Mouse (Mus musculus) right cerebral cortex, postnatal 36 days (tissue): ENCODE measurements at regions not wholly inside any gene's neighbourhood (a gene's known extent, or its start where the extent isn't known, plus 50 kb on each side); places are given as distances from the start of the nearest gene placed in this dataset.

Experiments used
- DNase-seq, 2 experiments: peaks; one replicate each; pipeline ENCODE4 v3.0.0; 2022; ENCODE audit warnings: low spot score in 2 of 2, mixed read lengths in 1 of 2

- no peak for DNase-seq
Measured at GRCm38 (mm10) chr11:7010858-7011257, 52.4 kb upstream of the Adcy1 start.

DNA sequence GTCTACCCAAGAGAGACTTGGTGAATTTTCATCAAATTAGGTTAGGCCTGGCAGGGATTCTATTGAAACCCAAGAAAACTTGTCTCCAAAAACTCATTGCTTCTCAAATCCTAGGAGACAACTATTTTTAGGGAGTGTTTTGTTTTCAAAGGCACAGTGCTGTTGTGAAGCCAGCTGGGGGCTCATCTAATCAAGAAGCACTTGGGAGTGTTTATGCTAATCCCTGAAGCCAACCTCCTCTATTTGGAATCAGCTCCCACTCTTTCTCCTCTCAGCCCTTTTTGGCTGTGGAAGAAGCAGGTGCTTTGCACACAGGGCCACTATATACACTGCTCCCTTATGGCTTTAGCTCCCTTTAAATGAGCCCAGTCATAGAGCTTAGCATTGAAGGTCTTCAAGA is 64.0 kb upstream of the Adcy1 start:
- no peak for DNase-seq

DNA sequence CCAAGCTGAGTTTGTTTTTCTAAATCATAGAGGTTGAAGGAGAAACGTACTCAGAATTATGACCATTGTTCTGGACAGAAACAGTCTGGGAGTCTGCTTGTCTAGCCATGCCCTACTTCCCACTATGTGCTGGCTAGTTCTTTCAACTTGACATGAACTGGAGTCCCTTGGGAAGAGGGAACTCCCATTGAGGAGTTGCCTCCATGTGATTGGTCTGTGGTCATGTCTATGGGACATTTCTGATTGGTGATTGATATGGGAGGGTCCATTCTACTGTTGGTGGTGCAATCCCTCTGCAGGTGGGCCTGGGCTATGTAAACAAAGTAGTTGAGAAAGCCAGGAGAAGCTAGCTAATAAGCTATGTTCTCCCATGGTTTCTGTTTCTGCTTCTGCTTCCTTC is 64.5 kb upstream of the Adcy1 start:
- no peak for DNase-seq

GRCm38 (mm10) chr11:6997508-6997907 is 65.8 kb upstream of the Adcy1 start:
- DNase-seq = no peak

GRCm38 (mm10) chr11:6993731-6994130 is 69.6 kb upstream of the Adcy1 start:
- no peak for DNase-seq

GRCm38 (mm10) chr11:6991626-6992025 is 71.7 kb upstream of the Adcy1 start:
- DNase-seq = no peak

DNA sequence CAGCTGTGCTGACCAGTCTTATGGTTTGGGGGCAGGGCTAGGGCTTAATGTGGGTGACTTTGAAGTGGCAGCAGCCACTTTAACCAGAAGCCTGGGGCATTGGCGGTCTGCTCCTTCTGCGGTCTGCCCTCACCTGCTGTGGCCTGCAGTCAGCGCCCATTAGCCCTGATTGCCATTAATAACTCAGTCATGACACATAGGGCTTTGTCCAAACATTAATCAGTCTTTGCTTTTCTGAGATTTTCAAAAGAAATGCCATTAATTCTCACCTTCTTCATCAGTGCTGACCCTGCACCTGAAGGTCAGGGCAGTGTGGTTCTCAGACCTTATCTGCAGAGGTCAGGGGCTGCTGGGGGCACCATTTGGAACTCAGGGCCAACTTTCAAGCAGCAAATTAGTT is 72.6 kb upstream of the Adcy1 start:
- no peak for DNase-seq

- no peak for DNase-seq
Measured at GRCm38 (mm10) chr11:6988884-6989824, 74.1 kb upstream of the Adcy1 start.

GRCm38 (mm10) chr11:6987995-6988394 is 75.3 kb upstream of the Adcy1 start:
- DNase-seq = no peak

- no peak for DNase-seq
Measured at GRCm38 (mm10) chr11:6987105-6987504, 76.2 kb upstream of the Adcy1 start.

GRCm38 (mm10) chr11:6982076-6982475 is 81.2 kb upstream of the Adcy1 start:
- DNase-seq = no peak

- no peak for DNase-seq
Measured at GRCm38 (mm10) chr11:6979656-6980055, 83.6 kb upstream of the Adcy1 start.

DNA sequence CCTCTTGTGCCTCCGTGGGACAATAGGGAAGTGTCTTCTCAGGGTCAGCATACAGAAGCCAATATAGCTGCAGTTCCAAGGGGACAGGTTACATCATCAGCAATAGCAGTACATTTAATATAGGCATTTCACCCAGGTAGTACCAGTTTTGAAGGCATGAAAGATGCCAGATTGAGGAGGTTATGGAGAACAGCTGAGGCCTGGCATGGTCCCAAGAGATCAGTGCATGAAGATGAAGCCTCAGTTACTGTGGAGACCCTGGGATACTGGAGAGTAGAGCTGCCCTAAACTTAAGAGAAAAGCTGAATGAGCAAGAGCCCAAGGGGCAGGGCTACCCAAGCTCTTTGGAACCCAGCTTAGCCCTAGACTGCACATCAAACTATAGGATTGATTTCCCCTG is 94.1 kb upstream of the Adcy1 start:
- no peak for DNase-seq

DNA sequence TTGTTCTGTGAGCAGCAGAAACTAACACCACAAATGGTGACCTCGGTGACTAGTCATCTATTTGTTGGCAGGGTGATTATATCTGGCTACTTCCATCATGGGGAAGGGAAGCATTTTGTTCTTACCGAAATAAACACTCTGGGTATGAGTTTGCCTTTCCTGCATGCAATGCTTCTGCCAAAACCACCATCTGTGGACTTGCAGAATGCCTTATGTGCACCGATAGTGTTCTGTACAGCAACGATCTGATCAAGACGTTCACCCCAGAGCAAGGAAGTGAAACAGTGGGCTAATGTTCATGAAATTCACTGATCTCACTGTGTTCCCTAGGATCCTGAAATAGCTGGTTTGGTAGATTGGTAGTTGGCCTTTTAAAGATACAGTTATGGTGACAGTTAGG is 96.3 kb upstream of the Adcy1 start:
- peak; percentile 26 to 28 for DNase-seq

DNA sequence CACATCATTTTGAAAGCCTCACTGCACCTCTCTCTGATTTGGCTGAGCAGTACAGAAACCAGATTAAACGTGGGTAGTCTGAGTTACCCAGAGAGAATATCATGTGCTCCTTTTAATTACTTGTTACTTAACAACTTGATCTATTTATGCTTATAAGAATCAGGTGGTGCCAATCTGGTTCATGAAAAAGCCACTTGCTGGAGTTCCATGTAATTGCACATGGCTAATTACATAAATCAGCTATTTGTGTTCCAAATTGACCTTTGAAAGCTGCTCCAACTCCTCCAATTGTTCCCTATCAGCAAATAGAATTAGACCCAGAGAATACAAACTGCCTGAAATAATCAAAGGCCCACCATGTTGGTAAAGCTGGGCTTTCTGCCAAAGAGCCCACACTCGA is 98.8 kb upstream of the Adcy1 start:
- DNase-seq = no peak

DNA sequence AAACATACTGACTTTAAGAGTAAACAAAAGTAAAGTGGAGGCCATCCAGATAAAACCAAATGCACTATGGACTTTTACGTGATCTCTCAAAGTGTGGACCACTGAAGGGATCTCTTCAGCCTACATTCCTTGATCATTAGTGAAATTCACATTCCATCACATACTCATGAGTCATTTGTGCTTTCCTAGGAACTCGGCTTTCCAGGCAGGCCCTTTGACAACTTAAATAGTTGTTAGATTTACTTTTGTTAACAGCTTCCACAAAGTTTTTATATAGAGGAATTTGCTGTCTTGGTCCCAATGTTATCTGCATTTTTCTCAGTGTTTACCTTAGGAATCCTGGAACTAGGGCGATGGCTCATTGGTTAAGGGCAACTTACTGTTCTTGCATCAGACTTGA is 99.7 kb upstream of the Adcy1 start:
- DNase-seq = no peak

DNA sequence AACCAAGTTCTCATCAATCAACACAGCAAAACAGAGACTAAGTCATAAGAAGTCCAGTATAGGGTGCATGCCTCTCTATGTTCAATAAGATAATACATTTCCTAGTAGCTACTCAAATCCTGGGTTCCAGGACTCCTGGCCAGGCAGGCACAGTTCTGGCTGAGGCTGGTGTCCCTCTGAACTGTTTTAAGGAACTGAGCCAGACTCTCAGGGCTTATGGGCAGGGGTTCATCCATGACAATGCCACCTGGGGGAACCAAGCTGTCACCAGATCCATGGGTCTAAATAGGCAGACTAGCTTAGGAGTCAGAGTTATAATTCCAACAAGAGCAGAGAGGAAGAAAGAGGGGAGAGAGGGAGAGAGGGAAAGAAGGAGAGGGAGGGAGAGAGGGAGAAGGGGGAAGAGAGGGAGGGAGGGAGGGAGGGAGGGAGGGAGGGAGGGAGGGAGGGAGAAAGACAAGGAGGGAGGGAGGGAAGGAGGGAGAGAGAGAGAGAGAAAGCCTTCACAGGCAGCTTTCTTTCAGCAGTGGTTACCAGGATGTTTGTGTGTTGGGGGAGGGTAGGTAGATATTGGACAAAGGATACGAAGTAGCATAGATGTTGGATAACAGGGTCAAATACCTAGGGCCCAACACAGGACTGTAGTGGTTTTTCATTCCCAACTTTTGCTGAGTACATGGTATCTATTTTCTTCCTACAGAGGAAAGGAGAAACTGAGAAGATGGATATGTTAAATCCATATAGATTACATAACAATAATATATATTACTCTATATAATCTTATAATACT is 100.3 kb upstream of the Adcy1 start:
- no peak for DNase-seq

DNA sequence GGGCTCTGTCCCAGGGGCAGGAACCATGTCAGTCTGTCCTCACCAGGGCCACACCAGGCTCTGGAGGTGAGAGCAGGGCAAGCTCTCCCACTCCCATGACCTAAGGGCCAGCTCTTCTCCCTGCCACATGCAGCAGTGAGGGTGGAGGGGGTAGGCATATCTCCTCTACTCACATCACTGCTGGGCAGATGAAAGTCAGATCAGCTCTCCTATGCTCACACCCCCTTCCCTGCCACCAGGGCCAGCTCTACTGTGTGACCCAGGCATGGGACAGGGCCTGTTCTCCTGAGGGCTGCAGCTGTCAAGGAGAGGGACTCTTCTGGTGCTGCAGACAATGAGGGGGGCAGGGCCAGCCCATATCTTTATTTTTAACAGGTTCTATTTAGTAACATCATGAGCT is 101.0 kb upstream of the Adcy1 start:
- no peak for DNase-seq

DNA sequence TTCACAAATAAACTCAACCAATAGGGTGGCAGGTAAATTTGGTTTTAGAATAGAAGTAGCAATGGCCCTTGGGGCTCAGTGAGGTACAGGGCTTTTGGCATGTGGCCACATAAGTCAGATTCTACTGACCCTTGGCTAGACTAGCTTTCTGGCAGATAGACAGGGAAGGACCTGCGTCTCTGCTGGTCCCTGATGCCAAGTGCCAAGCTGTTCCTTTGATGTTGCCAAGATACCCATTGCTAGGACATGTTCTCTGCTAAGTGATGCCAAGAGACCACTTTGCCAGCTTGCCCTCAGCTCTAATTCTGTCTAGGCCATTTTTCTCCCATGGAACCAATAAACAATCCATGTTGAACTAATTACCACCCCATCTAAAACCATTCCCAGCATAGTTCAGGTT is 110.5 kb upstream of the Adcy1 start:
- DNase-seq = no peak

DNA sequence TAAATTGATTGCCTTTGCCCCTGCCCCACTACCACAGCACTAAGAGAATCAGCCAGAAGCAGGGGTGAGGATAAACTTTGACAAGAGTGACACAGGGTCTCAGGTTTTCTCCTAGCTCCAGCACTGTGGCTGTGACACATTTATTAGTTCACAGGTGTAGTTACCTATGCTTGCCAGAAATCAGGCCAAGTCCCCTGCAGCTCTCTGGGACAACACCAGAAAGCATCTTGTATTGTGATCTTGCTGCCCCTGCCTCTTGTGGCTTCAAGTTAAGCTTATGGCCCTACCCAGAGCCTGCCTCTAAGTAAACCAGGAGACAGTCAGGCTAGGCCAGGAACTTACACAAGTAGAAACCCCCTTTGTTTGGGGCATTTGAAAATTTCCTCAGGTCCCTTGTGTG is 111.9 kb upstream of the Adcy1 start:
- DNase-seq = no peak

- no peak for DNase-seq
Measured at GRCm38 (mm10) chr11:6949051-6949450, 111.6 kb upstream of the Gm11983 start.

DNA sequence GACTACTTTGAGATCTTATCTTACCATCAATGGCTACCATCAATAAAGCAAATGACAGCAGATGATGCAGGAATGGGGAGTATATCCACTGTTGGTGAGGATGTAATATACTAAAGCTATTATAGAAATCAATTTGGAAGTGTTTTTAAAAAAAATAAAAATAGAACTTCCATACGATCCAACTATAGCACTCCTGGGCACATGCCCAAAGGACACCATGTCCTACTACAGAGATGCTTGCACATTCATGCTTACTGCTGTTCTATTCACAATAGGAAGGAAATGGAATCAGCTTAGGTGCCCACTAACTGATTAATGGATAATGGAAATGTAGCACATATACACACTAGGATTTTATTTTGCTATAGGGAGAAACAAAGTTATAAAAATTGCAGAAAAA is 96.7 kb upstream of the Gm11983 start:
- peak; percentile 32 to 41 for DNase-seq

DNA sequence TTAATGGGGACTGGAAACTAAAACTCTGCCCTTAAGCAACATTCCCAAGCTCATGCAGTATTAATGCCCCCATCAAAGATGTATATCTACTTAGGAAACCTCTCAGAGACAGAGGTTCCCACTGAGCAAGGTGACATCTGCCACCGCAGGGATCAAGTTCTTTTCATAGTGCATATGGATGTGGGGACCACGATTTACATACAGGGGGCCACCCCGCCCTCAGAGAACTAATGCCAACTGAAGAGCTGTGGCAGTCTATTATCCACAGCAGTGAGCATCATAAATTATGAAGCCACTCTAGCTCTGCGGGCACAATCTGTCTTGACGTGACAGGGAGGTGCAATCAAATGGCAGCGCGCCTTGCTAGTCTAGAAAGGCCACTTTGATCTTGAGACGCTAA is 88.6 kb upstream of the Gm11983 start:
- no peak for DNase-seq
